Mouse (Mus musculus) Muller cell, postnatal 12 days (primary cell): ENCODE results near the gene Ilf3.
A peak's percentile ranks its signal among the peaks of the same experiment; 100 is the strongest.

ENCODE experiments used
- DNase-seq: peaks from one replicate; pipeline ENCODE4 v3.0.0-alpha.2; 2015; ENCODE audit errors: inconsistent ontology term

Ilf3 gene

GRCm38 (mm10) chr9:21346627-21347365 is 20.9 kb upstream of the Ilf3 start:
- no peak for DNase-seq

- DNase-seq, result no peak
Measured at GRCm38 (mm10) chr9:21348152-21348551, 19.5 kb upstream of the Ilf3 start.

GRCm38 (mm10) chr9:21351178-21351577 is 16.5 kb upstream of the Ilf3 start:
- DNase-seq, result no peak

- DNase-seq, result no peak
Measured at GRCm38 (mm10) chr9:21351702-21352377, 15.8 kb upstream of the Ilf3 start.

- DNase-seq, result no peak
Measured at GRCm38 (mm10) chr9:21352463-21353372, 15.0 kb upstream of the Ilf3 start.

- DNase-seq, result no peak
Measured at GRCm38 (mm10) chr9:21353373-21353686, 14.3 kb upstream of the Ilf3 start.

GRCm38 (mm10) chr9:21354796-21355195 is 12.9 kb upstream of the Ilf3 start:
- DNase-seq, result no peak

GRCm38 (mm10) chr9:21356981-21357718 is 10.5 kb upstream of the Ilf3 start:
- DNase-seq, result peak; percentile 28

- DNase-seq, result peak; percentile 56
Measured at GRCm38 (mm10) chr9:21366541-21367220, 990 bp upstream of the Ilf3 start.

- peak; percentile 80 for DNase-seq
Measured at GRCm38 (mm10) chr9:21368131-21368584, 487 bp downstream of the Ilf3 start.

- DNase-seq, result no peak
Measured at GRCm38 (mm10) chr9:21369080-21369479, 1.4 kb downstream of the Ilf3 start.

GRCm38 (mm10) chr9:21370876-21371275 is 3.2 kb downstream of the Ilf3 start:
- no peak for DNase-seq

- no peak for DNase-seq
Measured at GRCm38 (mm10) chr9:21372508-21372907, 4.8 kb downstream of the Ilf3 start.

- no peak for DNase-seq
Measured at GRCm38 (mm10) chr9:21379195-21379594, 11.5 kb downstream of the Ilf3 start.

- no peak for DNase-seq
Measured at GRCm38 (mm10) chr9:21380868-21381267, 13.2 kb downstream of the Ilf3 start.

GRCm38 (mm10) chr9:21383966-21384365 is 16.3 kb downstream of the Ilf3 start:
- DNase-seq, result no peak

- no peak for DNase-seq
Measured at GRCm38 (mm10) chr9:21392646-21393175, 25.0 kb downstream of the Ilf3 start.

GRCm38 (mm10) chr9:21395692-21396091 is 28.0 kb downstream of the Ilf3 start:
- DNase-seq, result no peak

GRCm38 (mm10) chr9:21397170-21397569 is 29.5 kb downstream of the Ilf3 start:
- DNase-seq, result no peak

GRCm38 (mm10) chr9:21401042-21401441 is 33.4 kb downstream of the Ilf3 start:
- no peak for DNase-seq

GRCm38 (mm10) chr9:21402764-21403253 is 35.1 kb downstream of the Ilf3 start:
- no peak for DNase-seq
